Mouse (Mus musculus) limb, embryonic 12.5 days (tissue): Measurements from ENCODE around the gene Ppid. TPM values are rescaled to one million over a fixed set of nuclear protein-coding genes. Genes with fewer than 3 reads are reported as not detected.

Experiments
- ATAC-seq: fragments of 200-750 bp; cut with Nextera tagmentation; 2 replicates; pipeline ENCODE4 v1.8.0; 2017; ENCODE audit warnings: low read depth, moderate TSS enrichment; ENCODE audit not compliant: insufficient number of reproducible peaks, insufficient read depth, low FRiP score, low TSS enrichment
- H3K27ac ChIP-seq: fragments of 300-500 bp; sonication (generic); 2 replicates; pipeline ENCODE4 v1.5.1; 2016; ENCODE audit warnings: mild to moderate bottlenecking, moderate library complexity
- H3K27me3 ChIP-seq: fragments of 300-500 bp; sonication (generic); 2 replicates; pipeline ENCODE4 v1.6.1; 2016; ENCODE audit warnings: mild to moderate bottlenecking, moderate library complexity
- H3K36me3 ChIP-seq: fragments of 300-500 bp; sonication (generic); 2 replicates; pipeline ENCODE4 v1.6.1; 2016; ENCODE audit warnings: mild to moderate bottlenecking, moderate library complexity
- H3K4me1 ChIP-seq: fragments of 300-500 bp; sonication (generic); replicated peaks from 2 replicates; pipeline ENCODE4 v1.6.1; 2016
- H3K4me2 ChIP-seq: fragments of 300-500 bp; sonication (generic); 2 replicates; pipeline ENCODE4 v1.6.1; 2016; ENCODE audit warnings: mild to moderate bottlenecking, moderate library complexity
- H3K4me3 ChIP-seq: fragments of 300-500 bp; sonication (generic); replicated peaks from 2 replicates; pipeline ENCODE4 v1.5.1; 2016; ENCODE audit warnings: mild to moderate bottlenecking
- H3K9ac ChIP-seq: fragments of 300-500 bp; sonication (generic); replicated peaks from 2 replicates; pipeline ENCODE4 v1.6.1; 2016; ENCODE audit warnings: mild to moderate bottlenecking, moderate library complexity
- H3K9me3 ChIP-seq: fragments of 300-500 bp; sonication (generic); 2 replicates; pipeline ENCODE4 v1.6.1; 2016; ENCODE audit warnings: mild to moderate bottlenecking, moderate library complexity
- WGBS: fragments of 180-500 bp; shearing (Covaris S2); methylation state at CpG from one replicate; pipeline ENCODE4 v1.1.7; 2016; 5-methylcytosine and 5-hydroxymethylcytosine counted together
- polyA plus RNA-seq: library from polyadenylated mRNA; unstranded; fragments of >200 nt; fragmentation: Nextera tagmentation; extraction: Ambion mirVana; gene quantifications from 2 replicates; pipeline ENCODE4 v1.2.1, GENCODE M21; 2016

Ppid gene
- polyA plus RNA-seq, 1 experiment from 2014 or later, result 211 TPM

- 39% methylated on average over 10 of the region's 10 CpGs for WGBS
- Histone ChIP-seq H3K27me3 (no peaks in the 10 kb centered on the region), H3K4me3 (no peak overlapping the region), H3K9me3 (no peaks in the 10 kb centered on the region), H3K9ac (no peak overlapping the region), H3K4me2 (peak overlapping the region; percentile 35), H3K27ac (no peak overlapping the region), H3K4me1 (peaks cover 11% of the 10 kb centered on the region), H3K36me3 (no peaks in the 10 kb centered on the region)
- ATAC-seq, result peak; percentile 41; the same call in 1 of the 2 replicates
These were observed 15.3 kb upstream of the Ppid start for GRCm38 (mm10) chr3:79575576-79576467.

DNA sequence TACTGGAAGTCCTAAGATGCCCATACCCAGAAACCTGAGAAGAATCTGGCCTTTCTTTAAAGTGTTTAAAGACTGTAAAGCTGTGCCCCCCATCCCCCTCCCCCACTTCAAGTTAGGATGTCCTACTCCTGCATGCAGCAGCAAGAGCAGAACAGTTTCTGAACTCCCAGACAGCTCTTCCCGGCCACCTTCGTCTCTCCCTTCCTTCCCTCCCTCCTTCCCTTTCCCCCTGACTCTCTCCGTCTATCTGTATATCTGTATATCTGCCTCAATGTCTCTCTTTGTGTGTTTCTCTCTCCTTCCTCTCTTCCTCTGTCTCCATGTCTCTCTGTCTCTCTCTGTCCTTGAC lies 14.7 kb upstream of the Ppid start:
- Histone ChIP-seq H3K4me3 (no peak overlapping the region), H3K27ac (no peak overlapping the region), H3K4me2 (peak overlapping the region; percentile 35), H3K9me3 (no peaks in the 10 kb centered on the region), H3K36me3 (no peaks in the 10 kb centered on the region), H3K4me1 (peaks cover 11% of the 10 kb centered on the region), H3K27me3 (no peaks in the 10 kb centered on the region), H3K9ac (no peak overlapping the region)
- peak; percentile 28; the same call in 1 of the 2 replicates for ATAC-seq
- 16% methylated on average over 3 of the region's 3 CpGs for WGBS

- no peak for ATAC-seq
- no peaks in the 10 kb centered on the region for H3K36me3 ChIP-seq
These were observed 14.3 kb upstream of the Ppid start for GRCm38 (mm10) chr3:79576865-79577264.

DNA sequence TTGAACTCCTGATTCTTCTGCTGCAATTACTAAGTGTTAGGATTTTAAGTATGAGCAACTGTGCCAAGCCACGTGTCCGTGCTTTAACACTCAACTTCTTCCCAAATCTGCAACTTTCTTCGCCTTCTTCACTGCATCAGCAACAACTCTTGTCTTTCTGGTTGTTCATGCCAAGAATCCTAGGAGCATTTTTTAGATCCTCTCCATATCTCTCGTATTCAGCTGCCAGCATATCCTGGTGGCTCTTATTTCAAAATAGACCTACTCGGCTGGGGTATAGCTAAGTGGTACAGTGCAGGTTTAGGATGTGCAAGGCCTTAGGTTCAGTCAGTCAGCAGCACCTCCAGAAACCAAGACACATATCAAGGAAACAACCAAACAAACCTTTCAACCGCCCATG lies 13.5 kb upstream of the Ppid start:
- no peak for ATAC-seq
- Histone ChIP-seq H3K4me1 (peaks cover 11% of the 10 kb centered on the region), H3K4me2 (no peak overlapping the region), H3K36me3 (no peaks in the 10 kb centered on the region), H3K27me3 (no peaks in the 10 kb centered on the region), H3K4me3 (no peak overlapping the region), H3K9me3 (no peaks in the 10 kb centered on the region), H3K27ac (no peak overlapping the region), H3K9ac (no peak overlapping the region)
- WGBS, result 87% methylated on average over 6 of the region's 6 CpGs

More at GRCm38 (mm10) chr3:79576865-79577264, 14.3 kb upstream of the Ppid start:
- H3K27me3 ChIP-seq, result no peaks in the 10 kb centered on the region
- no peak overlapping the region for H3K27ac ChIP-seq
- no peaks in the 10 kb centered on the region for H3K9me3 ChIP-seq
- H3K9ac ChIP-seq, result no peak overlapping the region
- H3K4me1 ChIP-seq, result peaks cover 11% of the 10 kb centered on the region
- no peak overlapping the region for H3K4me3 ChIP-seq
- 48% methylated on average over 5 of the region's 5 CpGs for WGBS
- H3K4me2 ChIP-seq, result 0 out of 2 replicates have a peak overlapping the region, but pooled peaks have one; percentile 35

DNA sequence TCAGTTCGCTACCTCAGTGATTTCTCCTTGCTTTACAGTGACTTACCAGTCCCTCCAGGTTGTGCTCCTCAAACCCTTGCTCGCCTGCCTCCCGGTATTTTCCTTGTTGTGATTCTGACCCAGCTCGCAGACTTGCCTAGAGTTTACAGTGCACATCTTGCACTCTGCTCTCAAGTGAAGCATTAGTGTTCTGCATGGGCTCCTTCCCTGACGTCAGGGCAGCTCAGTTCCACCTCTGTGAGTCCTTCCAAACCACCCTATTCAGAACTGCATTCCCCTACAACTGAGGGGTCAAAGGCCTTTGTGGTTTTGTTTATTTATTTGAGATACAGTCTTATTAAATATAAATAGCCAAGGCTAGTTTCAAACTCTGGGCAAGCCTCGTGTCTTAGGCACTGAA lies 13.0 kb upstream of the Ppid start:
- Histone ChIP-seq H3K4me3 (no peak overlapping the region), H3K4me2 (no peak overlapping the region), H3K27ac (no peak overlapping the region), H3K36me3 (no peaks in the 10 kb centered on the region), H3K27me3 (no peaks in the 10 kb centered on the region), H3K9me3 (no peaks in the 10 kb centered on the region), H3K9ac (no peak overlapping the region), H3K4me1 (peaks cover 11% of the 10 kb centered on the region)
- no peak for ATAC-seq
- WGBS, result 75% methylated on average over 6 of the region's 6 CpGs

GRCm38 (mm10) chr3:79579891-79580575 lies 11.1 kb upstream of the Ppid start:
- ATAC-seq, result no peak
- Histone ChIP-seq H3K4me1 (peaks cover 11% of the 10 kb centered on the region), H3K27ac (no peak overlapping the region), H3K4me2 (no peak overlapping the region), H3K9ac (no peak overlapping the region), H3K27me3 (no peaks in the 10 kb centered on the region), H3K36me3 (no peaks in the 10 kb centered on the region), H3K4me3 (no peak overlapping the region), H3K9me3 (no peaks in the 10 kb centered on the region)
- 67% methylated on average over 5 of the region's 5 CpGs for WGBS

GRCm38 (mm10) chr3:79586804-79587203 lies 4.3 kb upstream of the Ppid start:
- H3K27ac ChIP-seq, result no peak overlapping the region
- no peak overlapping the region for H3K4me3 ChIP-seq
- ATAC-seq, result peak; percentile 45
- no peak overlapping the region for H3K9ac ChIP-seq
- 7% methylated on average over 6 of the region's 6 CpGs for WGBS
- H3K4me1 ChIP-seq, result no peaks in the 10 kb centered on the region
- no peak overlapping the region for H3K4me2 ChIP-seq
- no peaks in the 10 kb centered on the region for H3K27me3 ChIP-seq
- no peaks in the 10 kb centered on the region for H3K9me3 ChIP-seq
- H3K36me3 ChIP-seq, result no peaks in the 10 kb centered on the region

- 84% methylated on average over 2 of the region's 2 CpGs for WGBS
- Histone ChIP-seq H3K9ac (no peak overlapping the region), H3K4me3 (no peak overlapping the region), H3K9me3 (no peaks in the 10 kb centered on the region), H3K4me2 (no peak overlapping the region), H3K4me1 (peaks cover 12% of the 10 kb centered on the region; the same call in 1 of the 2 replicates), H3K27me3 (no peaks in the 10 kb centered on the region), H3K36me3 (peaks cover 10% of the 10 kb centered on the region), H3K27ac (no peak overlapping the region)
- ATAC-seq, result no peak
These were observed 1.5 kb upstream of the Ppid start for GRCm38 (mm10) chr3:79589671-79590070.

DNA sequence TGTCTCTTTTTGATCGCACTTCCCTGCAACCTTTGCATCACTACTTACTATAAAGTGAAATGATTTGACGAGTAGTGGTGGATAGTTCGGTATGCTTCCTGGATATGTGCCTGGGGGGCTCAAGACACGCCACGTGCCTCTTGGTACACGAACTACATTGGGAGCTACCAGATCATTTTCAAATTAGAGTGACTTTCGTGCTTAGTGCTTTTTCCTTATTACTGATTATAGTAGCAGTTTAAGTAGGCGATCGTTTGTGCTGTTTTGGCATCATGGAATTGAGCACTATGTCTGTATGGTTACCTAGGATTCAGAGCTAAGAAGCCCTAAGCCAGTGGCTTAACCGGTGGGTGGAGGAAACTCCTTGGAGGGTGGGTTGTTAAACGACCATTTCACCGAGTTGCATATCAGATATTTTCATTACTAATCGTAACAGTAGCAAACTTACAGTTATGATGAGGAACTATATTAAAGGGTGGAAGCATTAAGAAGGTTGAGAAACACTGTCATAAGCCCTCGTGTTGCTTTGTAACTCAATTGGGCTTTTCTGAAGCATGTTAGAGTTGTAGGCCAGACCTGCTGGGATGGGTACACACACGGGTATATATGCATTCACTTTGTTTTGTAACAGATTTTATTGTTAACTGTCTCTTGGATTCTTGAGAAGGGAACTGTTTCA lies 790 bp downstream of the Ppid start:
- Histone ChIP-seq H3K4me1 (peaks cover 12% of the 10 kb centered on the region; the same call in 1 of the 2 replicates), H3K9me3 (no peaks in the 10 kb centered on the region), H3K9ac (peak overlapping the region; percentile 91), H3K36me3 (peaks cover 31% of the 10 kb centered on the region), H3K4me2 (peak overlapping the region; percentile 71), H3K4me3 (peak overlapping the region; percentile 85), H3K27me3 (no peaks in the 10 kb centered on the region), H3K27ac (peak overlapping the region; percentile 89)
- WGBS, result 5% methylated on average over 15 of the region's 15 CpGs
- peak; percentile 15; the same call in 1 of the 2 replicates for ATAC-seq

- no peak overlapping the region for H3K9ac ChIP-seq
- no peaks in the 10 kb centered on the region for H3K27me3 ChIP-seq
- H3K4me2 ChIP-seq, result no peak overlapping the region
- peaks cover 62% of the 10 kb centered on the region for H3K36me3 ChIP-seq
- H3K4me1 ChIP-seq, result peaks cover 12% of the 10 kb centered on the region; the same call in 1 of the 2 replicates
- 95% methylated on average over 7 of the region's 7 CpGs for WGBS
- no peak overlapping the region for H3K4me3 ChIP-seq
- no peak overlapping the region for H3K27ac ChIP-seq
- H3K9me3 ChIP-seq, result no peaks in the 10 kb centered on the region
- no peak for ATAC-seq
These were observed 4.3 kb downstream of the Ppid start for GRCm38 (mm10) chr3:79595468-79595867.

- H3K27me3 ChIP-seq, result no peaks in the 10 kb centered on the region
- no peak overlapping the region for H3K27ac ChIP-seq
- peaks cover 64% of the 10 kb centered on the region for H3K36me3 ChIP-seq
- H3K4me1 ChIP-seq, result no peaks in the 10 kb centered on the region
- ATAC-seq, result no peak
- no peak overlapping the region for H3K4me2 ChIP-seq
- H3K4me3 ChIP-seq, result no peak overlapping the region
- H3K9ac ChIP-seq, result no peak overlapping the region
- 86% methylated on average over 2 of the region's 2 CpGs for WGBS
- H3K9me3 ChIP-seq, result no peaks in the 10 kb centered on the region
These were observed 18.7 kb downstream of the Ppid start for GRCm38 (mm10) chr3:79609886-79610285.
